Mouse (Mus musculus) thymus, adult 2 months (tissue): Measurements from ENCODE around the gene Wscd2. TPM values are rescaled to one million over a fixed set of nuclear protein-coding genes. Genes with fewer than 3 reads are reported as not detected.

Experiments used
- DNase-seq: peaks from one replicate; pipeline ENCODE4 v3.0.0; 2021
- H3K27ac ChIP-seq: fragments of 200-500 bp; 2 replicates; pipeline ENCODE4 v1.5.1; 2012; ENCODE audit warnings: low read length, control low read depth; ENCODE audit not compliant: control insufficient read depth, insufficient read depth
- H3K27me3 ChIP-seq: fragments of 200-500 bp; 2 replicates; pipeline ENCODE4 v1.6.1; 2012; ENCODE audit warnings: mild to moderate bottlenecking, low read length, moderate library complexity, mixed read lengths; ENCODE audit not compliant: control insufficient read depth, insufficient read depth
- H3K36me3 ChIP-seq: fragments of 200-500 bp; 2 replicates; pipeline ENCODE4 v1.6.1; 2012; ENCODE audit warnings: mild to moderate bottlenecking, low read length, moderate library complexity; ENCODE audit not compliant: control insufficient read depth, insufficient read depth
- H3K4me1 ChIP-seq: fragments of 200-500 bp; replicated peaks from 2 replicates; pipeline ENCODE4 v1.6.1; 2012; ENCODE audit warnings: low read length; ENCODE audit not compliant: control insufficient read depth, insufficient read depth
- H3K4me3 ChIP-seq: fragments of 200-500 bp; 2 replicates; pipeline ENCODE4 v1.5.1; 2012; ENCODE audit warnings: mild to moderate bottlenecking, low read length, control low read depth, moderate library complexity; ENCODE audit not compliant: control insufficient read depth, insufficient read depth
- CTCF ChIP-seq: fragments of 200-500 bp; IDR thresholded peaks from 2 replicates; pipeline ENCODE4 v1.5.1; 2012; ENCODE audit warnings: mild to moderate bottlenecking, control low read depth, low read length, moderate library complexity, borderline replicate concordance; ENCODE audit not compliant: control insufficient read depth, poor library complexity, insufficient read depth; ENCODE audit errors: extremely low read depth
- POLR2A ChIP-seq: fragments of 200-500 bp; IDR thresholded peaks from 2 replicates; pipeline ENCODE4 v1.6.1; 2012; ENCODE audit warnings: mild to moderate bottlenecking, low read length, control low read depth, moderate library complexity; ENCODE audit not compliant: control insufficient read depth, poor library complexity, insufficient read depth; ENCODE audit errors: extremely low read depth
- WGBS: fragments of 180-500 bp; shearing (Covaris S2); methylation state at CpG from one replicate; pipeline ENCODE4 v1.1.7; 2018; 5-methylcytosine and 5-hydroxymethylcytosine counted together
- polyA plus RNA-seq: library from polyadenylated mRNA; depleted of rRNA; stranded (reverse); fragments of >200 nt; gene quantifications from 2 replicates; pipeline ENCODE4 v1.2.3, GENCODE M21; 2012

Gene Wscd2
- polyA plus RNA-seq, 1 experiment: 1.2 TPM

DNA sequence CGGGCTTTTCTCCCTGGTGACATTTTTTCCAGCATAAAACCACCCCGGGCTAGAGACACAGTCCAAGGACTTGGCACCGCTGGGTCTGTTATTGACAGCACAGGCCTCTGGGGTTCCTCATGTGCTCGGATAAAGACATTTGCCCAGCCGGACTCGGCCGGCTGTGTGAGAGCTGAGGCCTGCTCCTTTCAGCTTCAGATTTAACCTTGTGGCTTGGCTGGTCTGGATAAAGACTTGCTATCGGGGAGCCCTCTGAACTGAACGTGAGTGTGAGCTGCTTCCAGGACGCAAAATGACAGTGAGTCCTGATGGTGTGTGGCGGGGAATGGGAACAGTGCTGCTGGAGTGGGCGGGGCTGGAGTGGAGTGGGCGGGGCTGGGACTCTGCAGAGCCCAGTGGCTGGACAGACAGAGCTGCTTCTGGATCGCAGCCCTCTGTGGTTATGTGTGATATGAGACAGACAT lies 26.8 kb downstream of the Wscd2 start:
- DNase-seq: no peak
- no peaks in the 10 kb centered on the region for H3K27me3 ChIP-seq
- no peak overlapping the region for H3K27ac ChIP-seq
- WGBS: 75% methylated on average over 14 of the region's 14 CpGs
- no peaks in the 10 kb centered on the region for H3K36me3 ChIP-seq
- H3K4me1 ChIP-seq: no peaks in the 10 kb centered on the region
- no peak for TF ChIP-seq CTCF
- TF ChIP-seq POLR2A: no peak
- no peak overlapping the region for H3K4me3 ChIP-seq

DNA sequence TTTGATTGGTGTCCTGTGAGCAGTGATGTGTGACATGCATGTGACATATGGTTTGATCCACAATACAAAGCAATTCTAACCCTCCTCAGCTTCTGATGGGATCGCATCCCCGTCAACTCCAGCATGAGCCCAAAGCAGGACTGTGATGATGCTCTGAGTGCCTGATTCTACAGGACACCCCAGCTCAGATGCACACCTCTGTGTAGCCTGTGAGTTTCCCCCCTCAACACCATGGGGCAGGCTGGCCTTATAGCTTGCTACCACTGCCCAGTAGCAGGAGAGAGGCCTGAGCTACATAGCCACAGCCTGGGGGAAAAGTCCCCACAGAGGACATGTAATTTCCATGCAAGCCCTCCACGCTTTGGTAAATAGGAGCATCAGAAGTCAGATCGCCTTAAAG lies 27.3 kb downstream of the Wscd2 start:
- H3K27me3 ChIP-seq: no peaks in the 10 kb centered on the region
- H3K4me3 ChIP-seq: no peak overlapping the region
- no peaks in the 10 kb centered on the region for H3K36me3 ChIP-seq
- no peaks in the 10 kb centered on the region for H3K4me1 ChIP-seq
- no peak for DNase-seq
- WGBS: 92% methylated on average over 4 of the region's 4 CpGs
- H3K27ac ChIP-seq: no peak overlapping the region
- no peak for TF ChIP-seq CTCF
- no peak for TF ChIP-seq POLR2A

DNA sequence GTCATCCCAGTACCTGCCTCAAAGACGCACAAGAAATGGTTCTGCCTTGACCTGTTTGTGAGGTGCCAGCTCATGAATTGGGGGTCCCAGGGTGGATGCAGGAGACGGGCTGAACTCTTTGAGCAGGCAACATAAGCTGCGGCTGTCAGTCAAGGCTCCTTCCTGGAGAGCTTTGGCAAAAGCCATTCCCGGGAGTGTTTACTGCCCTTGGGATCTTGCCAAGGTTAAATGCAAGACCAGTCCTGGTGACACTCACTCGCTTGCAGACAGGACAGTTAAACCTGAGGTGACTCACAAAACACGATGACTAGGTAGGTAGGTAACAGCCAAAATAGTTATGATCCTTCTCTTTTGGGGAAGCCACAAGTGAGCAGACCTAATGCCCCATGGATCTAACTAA lies 30.9 kb downstream of the Wscd2 start:
- Histone ChIP-seq H3K36me3 (no peaks in the 10 kb centered on the region), H3K27ac (no peak overlapping the region), H3K4me3 (no peak overlapping the region), H3K4me1 (no peaks in the 10 kb centered on the region), H3K27me3 (no peaks in the 10 kb centered on the region)
- TF ChIP-seq CTCF (no peak), POLR2A (no peak)
- 81% methylated on average over 6 of the region's 6 CpGs for WGBS
- DNase-seq: no peak

DNA sequence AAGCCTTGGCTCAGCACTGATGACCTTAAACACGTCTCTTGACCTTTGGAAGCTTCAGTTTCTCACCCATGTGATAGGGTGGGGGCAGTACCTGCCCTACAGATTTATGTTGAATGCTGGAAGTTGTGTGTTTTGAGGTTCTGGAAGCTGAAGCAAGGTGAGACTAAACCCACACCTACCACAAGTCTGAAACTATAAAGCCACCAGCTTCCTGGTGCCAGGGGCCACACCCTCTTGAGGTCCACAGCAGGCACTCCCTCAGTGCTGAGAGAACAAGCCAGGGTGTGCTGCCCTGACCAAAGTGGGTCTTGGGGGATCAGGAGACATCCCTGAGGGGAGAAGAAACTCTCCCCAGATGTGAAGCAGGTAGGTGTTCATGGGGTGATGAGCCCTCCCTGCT lies 48.7 kb downstream of the Wscd2 start:
- Histone ChIP-seq H3K27ac (no peak overlapping the region), H3K36me3 (no peaks in the 10 kb centered on the region), H3K4me3 (no peak overlapping the region), H3K27me3 (no peaks in the 10 kb centered on the region), H3K4me1 (peaks cover 5% of the 10 kb centered on the region)
- DNase-seq: no peak
- TF ChIP-seq CTCF (no peak), POLR2A (no peak)
- WGBS: 47% methylated on average over 1 of the region's 1 CpGs

DNA sequence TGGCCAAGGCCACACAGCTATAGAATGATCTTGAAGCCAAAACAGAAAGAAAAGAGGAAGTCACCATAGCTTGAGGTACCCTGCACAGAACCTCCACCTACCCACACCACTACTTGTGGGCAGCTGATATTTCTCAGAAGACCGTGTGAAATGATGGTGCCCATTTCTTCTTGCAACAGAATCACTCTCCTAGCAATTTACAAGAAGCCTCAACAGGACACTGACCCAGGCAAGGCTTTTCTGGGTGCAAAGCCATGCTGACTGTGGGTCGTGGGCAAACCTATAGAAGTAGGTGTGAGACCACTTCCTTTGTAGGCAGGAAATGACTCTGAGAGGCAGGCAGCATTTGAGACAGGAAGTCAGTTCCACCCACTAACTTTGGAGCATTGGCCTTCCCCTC lies 49.3 kb downstream of the Wscd2 start:
- Histone ChIP-seq H3K4me1 (peaks cover 5% of the 10 kb centered on the region), H3K27me3 (no peaks in the 10 kb centered on the region), H3K36me3 (no peaks in the 10 kb centered on the region), H3K27ac (peak overlapping the region; percentile 26; the same call in 1 of the 2 replicates), H3K4me3 (no peak overlapping the region)
- no peak for TF ChIP-seq POLR2A
- TF ChIP-seq CTCF: no peak
- DNase-seq: no peak
- 10% methylated on average over 2 of the region's 2 CpGs for WGBS

DNA sequence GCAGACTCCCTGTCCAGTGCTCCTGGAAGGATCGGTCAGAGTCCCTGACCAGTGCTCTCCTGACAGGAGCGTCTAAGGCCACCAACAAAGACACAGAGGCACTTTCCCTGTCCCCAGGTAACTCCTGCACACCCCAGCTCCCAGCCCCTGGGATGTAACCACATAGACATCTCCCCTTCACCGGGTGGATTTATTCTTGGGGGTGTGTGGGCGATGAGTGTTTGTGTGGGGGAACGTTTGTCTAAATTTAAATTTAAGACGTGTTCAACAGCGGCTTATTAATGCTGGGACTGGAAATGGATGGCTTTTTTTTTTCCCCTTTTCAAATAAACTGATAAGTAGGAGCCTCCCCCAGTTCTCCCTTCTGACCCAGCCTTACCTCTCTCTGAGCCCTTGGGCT lies 49.7 kb downstream of the Wscd2 start:
- WGBS: 58% methylated on average over 7 of the region's 7 CpGs
- peak overlapping the region; percentile 26; the same call in 1 of the 2 replicates for H3K27ac ChIP-seq
- no peak overlapping the region for H3K4me3 ChIP-seq
- no peaks in the 10 kb centered on the region for H3K36me3 ChIP-seq
- TF ChIP-seq CTCF: no peak
- no peak for TF ChIP-seq POLR2A
- peaks cover 5% of the 10 kb centered on the region for H3K4me1 ChIP-seq
- H3K27me3 ChIP-seq: no peaks in the 10 kb centered on the region
- no peak for DNase-seq

DNA sequence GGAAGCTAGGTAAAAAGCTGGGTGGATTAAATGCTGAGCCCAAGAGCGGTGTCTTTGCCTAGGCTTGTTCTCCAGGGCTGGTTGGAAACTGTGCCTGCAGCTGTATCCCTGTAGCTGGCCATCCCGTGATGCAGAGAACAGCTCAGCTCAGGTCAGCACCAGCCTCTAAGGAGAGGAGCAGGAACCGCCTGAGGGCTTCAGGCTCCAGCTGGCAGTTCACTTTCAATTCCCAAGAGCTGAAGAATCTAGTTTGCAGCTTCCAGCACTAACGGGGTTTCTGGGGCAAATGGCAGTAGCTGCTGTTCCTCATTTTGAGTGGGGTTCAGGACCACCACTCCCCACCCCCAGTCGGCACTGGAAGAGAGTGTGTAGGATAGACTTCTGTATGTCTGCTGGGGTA lies 51.1 kb downstream of the Wscd2 start:
- no peaks in the 10 kb centered on the region for H3K27me3 ChIP-seq
- TF ChIP-seq CTCF: no peak
- no peak for TF ChIP-seq POLR2A
- no peak overlapping the region for H3K27ac ChIP-seq
- peaks cover 5% of the 10 kb centered on the region for H3K4me1 ChIP-seq
- H3K36me3 ChIP-seq: no peaks in the 10 kb centered on the region
- H3K4me3 ChIP-seq: no peak overlapping the region
- WGBS: 81% methylated on average over 5 of the region's 5 CpGs
- DNase-seq: no peak
